Mouse (Mus musculus): ENCODE results near the gene Pfpl.

The Pfpl gene

GRCm38 (mm10) chr19:12427605-12428004, at the start of gene Pfpl:
Pfpl (plus strand) TSS chr19:12427905.
- DNase-seq = no peak

- DNase-seq = no peak
Measured at GRCm38 (mm10) chr19:12386979-12387378, 40.7 kb upstream of the Pfpl start, which contains the start of gene Olfr1440. Olfr1440 (plus strand) TSS chr19:12387279.

GRCm38 (mm10) chr19:12413737-12414136, 14.0 kb upstream of the Pfpl start:
- no peak for DNase-seq

GRCm38 (mm10) chr19:12417361-12417760, 10.3 kb upstream of the Pfpl start, which contains the start of gene Olfr1441:
Olfr1441 (plus strand) TSS chr19:12417433.
- no peak for DNase-seq

- no peak for DNase-seq
Measured at GRCm38 (mm10) chr19:12418312-12418711, 9.4 kb upstream of the Pfpl start.

- no peak for DNase-seq
Measured at GRCm38 (mm10) chr19:12420555-12420954, 7.2 kb upstream of the Pfpl start.

GRCm38 (mm10) chr19:12421680-12422079, 6.0 kb upstream of the Pfpl start:
- no peak for DNase-seq

- DNase-seq = no peak
Measured at GRCm38 (mm10) chr19:12427101-12427500, 604 bp upstream of the Pfpl start.

- DNase-seq = peak; percentile 78
Measured at GRCm38 (mm10) chr19:12433033-12433432, 5.3 kb downstream of the Pfpl start.

GRCm38 (mm10) chr19:12435011-12435416, 7.3 kb downstream of the Pfpl start:
- no peak for DNase-seq

GRCm38 (mm10) chr19:12435750-12436524, 8.2 kb downstream of the Pfpl start:
- DNase-seq = no peak

- DNase-seq = no peak
Measured at GRCm38 (mm10) chr19:12439581-12439980, 11.9 kb downstream of the Pfpl start.

GRCm38 (mm10) chr19:12440103-12440725, 12.5 kb downstream of the Pfpl start:
- DNase-seq = no peak

- DNase-seq = no peak
Measured at GRCm38 (mm10) chr19:12442560-12442959, 14.9 kb downstream of the Pfpl start.

GRCm38 (mm10) chr19:12445014-12445413, 17.3 kb downstream of the Pfpl start:
- DNase-seq = no peak

- DNase-seq = no peak
Measured at GRCm38 (mm10) chr19:12457401-12458066, 29.8 kb downstream of the Pfpl start.

- DNase-seq = no peak
Measured at GRCm38 (mm10) chr19:12459516-12459915, 31.8 kb downstream of the Pfpl start.

GRCm38 (mm10) chr19:12460282-12461249, 32.9 kb downstream of the Pfpl start, which contains the start of gene Mpeg1:
Mpeg1 (plus strand) TSS chr19:12460779.
- DNase-seq = no peak

GRCm38 (mm10) chr19:12462851-12463721, 35.4 kb downstream of the Pfpl start:
- no peak for DNase-seq

GRCm38 (mm10) chr19:12463722-12464035, 36.0 kb downstream of the Pfpl start:
- peak; percentile 50 for DNase-seq

GRCm38 (mm10) chr19:12464127-12464526, 36.4 kb downstream of the Pfpl start:
- no peak for DNase-seq

GRCm38 (mm10) chr19:12464674-12465073, 37.0 kb downstream of the Pfpl start:
- no peak for DNase-seq

Measured in retina, postnatal 1 day (tissue).